Mouse (Mus musculus) forebrain, embryonic 11.5 days (tissue): ENCODE results near the gene Spata32. TPM values are rescaled to one million over a fixed set of nuclear protein-coding genes. Genes with fewer than 3 reads are reported as not detected.

Experiments used
- ATAC-seq: fragments of 200-750 bp; cut with Nextera tagmentation; replicated peaks from 2 replicates; pipeline ENCODE4 v1.8.0; 2017; ENCODE audit warnings: moderate TSS enrichment; ENCODE audit not compliant: low FRiP score
- DNase-seq: peaks from one replicate; pipeline ENCODE4 v3.0.0-alpha.2; 2017; ENCODE audit warnings: low spot score
- H3K27ac ChIP-seq: fragments of 300-500 bp; sonication (generic); 2 replicates; pipeline ENCODE4 v1.5.1; 2014; ENCODE audit warnings: low read depth, low read length
- H3K27me3 ChIP-seq: fragments of 300-500 bp; sonication (generic); 2 replicates; pipeline ENCODE4 v1.6.1; 2014; ENCODE audit warnings: mild to moderate bottlenecking, low read length, mixed read lengths; ENCODE audit not compliant: control insufficient read depth, insufficient read depth
- H3K36me3 ChIP-seq: fragments of 300-500 bp; sonication (generic); 2 replicates; pipeline ENCODE4 v1.6.1; 2014; ENCODE audit warnings: mild to moderate bottlenecking, low read length, moderate library complexity, mixed read lengths; ENCODE audit not compliant: control insufficient read depth, insufficient read depth
- H3K4me1 ChIP-seq: fragments of 300-500 bp; sonication (generic); replicated peaks from 2 replicates; pipeline ENCODE4 v1.6.1; 2014; ENCODE audit warnings: low read length, mixed read lengths; ENCODE audit not compliant: control insufficient read depth, insufficient read depth
- H3K4me2 ChIP-seq: fragments of 300-500 bp; sonication (generic); 2 replicates; pipeline ENCODE4 v1.6.1; 2014; ENCODE audit warnings: low read depth, mild to moderate bottlenecking, low read length, moderate library complexity, mixed read lengths; ENCODE audit not compliant: severe bottlenecking
- H3K4me3 ChIP-seq: fragments of 300-500 bp; sonication (generic); 2 replicates; pipeline ENCODE4 v1.5.1; 2014; ENCODE audit warnings: low read depth, low read length
- H3K9ac ChIP-seq: fragments of 300-500 bp; sonication (generic); 2 replicates; pipeline ENCODE4 v1.6.1; 2014; ENCODE audit warnings: low read length
- H3K9me3 ChIP-seq: fragments of 300-500 bp; sonication (generic); 2 replicates; pipeline ENCODE4 v1.6.1; 2016; ENCODE audit warnings: low read length, mixed read lengths; ENCODE audit not compliant: control insufficient read depth
- WGBS: fragments of 180-500 bp; shearing (Covaris S2); extraction: QIAGEN DNeasy Blood & Tissue Kit; methylation state at CpG from one replicate; pipeline ENCODE4 v1.1.7; 2014; 5-methylcytosine and 5-hydroxymethylcytosine counted together
- polyA plus RNA-seq: library from polyadenylated mRNA; unstranded; fragments of >200 nt; fragmentation: Nextera tagmentation; extraction: Ambion mirVana; gene quantifications from 2 replicates; pipeline ENCODE4 v1.2.1, GENCODE M21; 2014

Gene Spata32
- polyA plus RNA-seq, 1 experiment from 2014 or later: not detected

GRCm38 (mm10) chr11:103168690-103169390 is 49.4 kb downstream of the Spata32 start:
- no peak for ATAC-seq
- peaks cover 39% of the 10 kb centered on the region for H3K27me3 ChIP-seq
- no peak overlapping the region for H3K4me2 ChIP-seq
- H3K4me1 ChIP-seq: peaks cover 6% of the 10 kb centered on the region; the same call in 1 of the 2 replicates
- no peak overlapping the region for H3K27ac ChIP-seq
- H3K9me3 ChIP-seq: no peaks in the 10 kb centered on the region
- H3K9ac ChIP-seq: no peak overlapping the region
- no peak overlapping the region for H3K4me3 ChIP-seq
- 27% methylated on average over 9 of the region's 9 CpGs for WGBS
- DNase-seq: no peak
- H3K36me3 ChIP-seq: no peaks in the 10 kb centered on the region

- H3K36me3 ChIP-seq: no peaks in the 10 kb centered on the region
- H3K9me3 ChIP-seq: no peaks in the 10 kb centered on the region
- H3K27me3 ChIP-seq: peaks cover 4% of the 10 kb centered on the region; the same call in 1 of the 2 replicates
- DNase-seq: peak; percentile 33
- no peak overlapping the region for H3K4me3 ChIP-seq
- no peaks in the 10 kb centered on the region for H3K4me1 ChIP-seq
- no peak for ATAC-seq
- 30% methylated on average over 10 of the region's 10 CpGs for WGBS
- no peak overlapping the region for H3K9ac ChIP-seq
- no peak overlapping the region for H3K27ac ChIP-seq
- no peak overlapping the region for H3K4me2 ChIP-seq
These were observed 53.8 kb downstream of the Spata32 start for GRCm38 (mm10) chr11:103164391-103164790.

GRCm38 (mm10) chr11:103162132-103162531 is 56.1 kb downstream of the Spata32 start:
- H3K9me3 ChIP-seq: no peaks in the 10 kb centered on the region
- H3K27ac ChIP-seq: no peak overlapping the region
- no peaks in the 10 kb centered on the region for H3K27me3 ChIP-seq
- peak; percentile 49 for DNase-seq
- H3K4me1 ChIP-seq: no peaks in the 10 kb centered on the region
- H3K36me3 ChIP-seq: no peaks in the 10 kb centered on the region
- no peak overlapping the region for H3K4me3 ChIP-seq
- no peak for ATAC-seq
- no peak overlapping the region for H3K4me2 ChIP-seq
- 89% methylated on average over 5 of the region's 5 CpGs for WGBS
- no peak overlapping the region for H3K9ac ChIP-seq

GRCm38 (mm10) chr11:103161449-103161848 is 56.8 kb downstream of the Spata32 start:
- Histone ChIP-seq H3K4me1 (no peaks in the 10 kb centered on the region), H3K27ac (no peak overlapping the region), H3K36me3 (no peaks in the 10 kb centered on the region), H3K27me3 (no peaks in the 10 kb centered on the region), H3K9ac (no peak overlapping the region), H3K4me3 (no peak overlapping the region), H3K9me3 (no peaks in the 10 kb centered on the region), H3K4me2 (no peak overlapping the region)
- ATAC-seq: no peak
- WGBS: 79% methylated on average over 7 of the region's 7 CpGs
- peak; percentile 49 for DNase-seq

- no peak for ATAC-seq
- 93% methylated on average over 11 of the region's 11 CpGs for WGBS
These were observed 57.5 kb downstream of the Spata32 start for GRCm38 (mm10) chr11:103160738-103161137.

GRCm38 (mm10) chr11:103158621-103159478 is 59.4 kb downstream of the Spata32 start:
- no peak overlapping the region for H3K9ac ChIP-seq
- H3K27ac ChIP-seq: no peak overlapping the region
- no peaks in the 10 kb centered on the region for H3K27me3 ChIP-seq
- ATAC-seq (peak; percentile 91), DNase-seq (peak; percentile 98)
- H3K4me3 ChIP-seq: peak overlapping the region; percentile 6; the same call in 1 of the 2 replicates
- WGBS: 2% methylated on average over 25 of the region's 25 CpGs
- H3K4me1 ChIP-seq: no peaks in the 10 kb centered on the region
- no peaks in the 10 kb centered on the region for H3K9me3 ChIP-seq
- peak overlapping the region; percentile 27 for H3K4me2 ChIP-seq
- no peaks in the 10 kb centered on the region for H3K36me3 ChIP-seq

More at GRCm38 (mm10) chr11:103160738-103161137, 57.5 kb downstream of the Spata32 start:
- H3K36me3 ChIP-seq: no peaks in the 10 kb centered on the region
- no peaks in the 10 kb centered on the region for H3K27me3 ChIP-seq
- H3K27ac ChIP-seq: no peak overlapping the region
- H3K4me1 ChIP-seq: no peaks in the 10 kb centered on the region
- no peak overlapping the region for H3K4me3 ChIP-seq
- H3K4me2 ChIP-seq: no peak overlapping the region
- no peak for DNase-seq
- H3K9me3 ChIP-seq: no peaks in the 10 kb centered on the region
- H3K9ac ChIP-seq: no peak overlapping the region

Other genes with a start within 250 kb of the Spata32 start
- 53.8 and 58.6 TPM in 2 replicates for gene Nmt1, start 190.2 kb downstream of the Spata32 start, polyA plus RNA-seq
- gene Dcakd, start 190.1 kb downstream of the Spata32 start, polyA plus RNA-seq: 276 and 295 TPM in 2 replicates
- 0.69 and 0.86 TPM in 2 replicates for gene Plcd3, start 116.8 kb downstream of the Spata32 start, polyA plus RNA-seq
- gene Acbd4, start 116.8 kb downstream of the Spata32 start, polyA plus RNA-seq: 7.8 and 8.1 TPM in 2 replicates
- 3.9 and 4.6 TPM in 2 replicates for gene Hexim1, start 102.2 kb downstream of the Spata32 start, polyA plus RNA-seq
- gene Hexim2, start 86.0 kb downstream of the Spata32 start, polyA plus RNA-seq: 8.7 and 9.2 TPM in 2 replicates
- 0.76 and 1.8 TPM in 2 replicates for gene Fmnl1, start 47.3 kb downstream of the Spata32 start, polyA plus RNA-seq
- 0.23 and 0.32 TPM in 2 replicates for gene 1700023F06Rik, start 9.9 kb downstream of the Spata32 start, polyA plus RNA-seq
- gene Map3k14, start 49.0 kb upstream of the Spata32 start, polyA plus RNA-seq: 3.8 and 4.6 TPM in 2 replicates
- 3.2 TPM in 2 replicates for gene Arhgap27, start 145.3 kb upstream of the Spata32 start, polyA plus RNA-seq
- 10.1 and 11.3 TPM in 2 replicates for gene Plekhm1, start 194.3 kb upstream of the Spata32 start, polyA plus RNA-seq